9 mouse cellular contexts compared by ENCODE assay signal in the genomic region with DNA sequence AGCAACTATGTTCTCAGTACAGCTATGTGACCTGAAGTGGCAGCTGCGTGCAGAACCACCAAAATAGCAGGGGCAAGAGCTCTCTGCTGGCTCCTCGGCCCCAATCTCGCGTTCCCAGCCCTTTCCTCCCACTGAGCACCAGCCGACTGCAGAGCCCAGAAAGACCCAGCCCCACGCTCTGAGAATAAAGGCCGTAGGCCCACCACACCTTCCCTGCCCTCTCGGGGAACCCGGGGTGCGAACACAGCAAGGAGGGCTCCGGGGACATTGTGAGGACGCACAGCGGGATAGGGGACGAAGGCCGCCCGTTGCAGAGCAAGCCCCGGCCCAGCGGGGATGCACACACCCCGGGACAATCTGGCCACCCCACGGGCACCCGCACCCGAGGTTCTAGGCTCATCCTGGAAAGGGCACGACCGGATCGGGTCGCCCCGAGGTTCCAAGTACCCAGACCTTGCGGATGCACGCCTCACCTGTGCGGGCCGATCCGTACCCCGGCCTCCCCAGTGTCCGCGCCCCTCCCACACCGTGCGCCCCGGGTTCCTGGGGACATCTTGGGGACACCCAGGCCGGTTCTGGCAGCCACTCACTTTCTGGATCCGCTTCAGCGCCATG. TPM values are rescaled to one million over a fixed set of nuclear protein-coding genes. Genes with fewer than 3 reads are reported as not detected.
DNase-seq lines count a peak whose midpoint lies in the region; ATAC-seq lines count a peak whose summit lies in the region.
"Had no signal": no experiment of that assay in that cellular context is flagged by ENCODE, and none has a peak within 500 bp of the region (broad histone marks: within the 10 kb centered on the region; RNA-seq: fewer than 3 reads in every experiment).

No protein-coding gene starts in this region.

- peak; percentile 88 for ATAC-seq in intestine, embryonic 15.5 days
- peak; percentile 83 for ATAC-seq in midbrain, embryonic 11.5 days (ENCODE audit: low FRiP score)
- no peak for ATAC-seq in erythroid progenitor cell, adult 5-6 weeks (replicated peaks; ENCODE audit: low FRiP score, poor library complexity, severe bottlenecking)

- H3K4me3 ChIP-seq in intestine, embryonic 15.5 days (replicated peaks), result peak overlapping the region; percentile 96
- peak overlapping the region; percentile 86 for H3K4me3 ChIP-seq in midbrain, embryonic 11.5 days (ENCODE audit: low read depth, low read length)

- no peaks in the 10 kb centered on the region for H3K36me3 ChIP-seq in intestine, embryonic 15.5 days
- no peaks in the 10 kb centered on the region for H3K36me3 ChIP-seq in midbrain, embryonic 11.5 days (ENCODE audit: control insufficient read depth, insufficient read depth, low read length)
- H3K36me3 ChIP-seq: G1E had no signal

- WGBS in intestine, embryonic 15.5 days, result under 1% methylated on average over 41 of the region's 41 CpGs
- WGBS in midbrain, embryonic 11.5 days, result under 1% methylated on average over 41 of the region's 41 CpGs

- no peaks in the 10 kb centered on the region for H3K9me3 ChIP-seq in intestine, embryonic 15.5 days
- no peaks in the 10 kb centered on the region for H3K9me3 ChIP-seq in midbrain, embryonic 11.5 days (ENCODE audit: control insufficient read depth, low read length)

- H3K27ac ChIP-seq in intestine, embryonic 15.5 days, result peak overlapping the region; percentile 73
- H3K27ac ChIP-seq in midbrain, embryonic 11.5 days (ENCODE audit: low read depth, low read length), result peak overlapping the region; percentile 57

- peak overlapping the region; percentile 86 for H3K4me2 ChIP-seq in intestine, embryonic 15.5 days (replicated peaks)
- peak overlapping the region; percentile 50 for H3K4me2 ChIP-seq in midbrain, embryonic 11.5 days

- no peaks in the 10 kb centered on the region for H3K27me3 ChIP-seq in intestine, embryonic 15.5 days (replicated peaks)
- no peaks in the 10 kb centered on the region for H3K27me3 ChIP-seq in midbrain, embryonic 11.5 days (ENCODE audit: control insufficient read depth, insufficient read depth, low read length)

- peak; percentile 56 for DNase-seq in cerebellum, adult 9-10 months
- DNase-seq in cerebellum, adult 18-20 months, result no peak
- peak; percentile 24 for DNase-seq in urinary bladder, postnatal 14 days (ENCODE audit: low spot score)
- DNase-seq in urinary bladder, adult 18-20 months (ENCODE audit: low spot score in 2 of 2), result no peak
- peak; percentile 46 to 66 for DNase-seq in gastrocnemius, adult 8-10 months (ENCODE audit: low spot score in 2 of 2)
- no peak for DNase-seq in midbrain, embryonic 11.5 days (ENCODE audit: low spot score, missing footprints)

- H3K9ac ChIP-seq in intestine, embryonic 15.5 days, result peak overlapping the region; percentile 94
- H3K9ac ChIP-seq in midbrain, embryonic 11.5 days (ENCODE audit: low read length), result peak overlapping the region; percentile 96

- peaks cover 10% of the 10 kb centered on the region; the same call in 1 of the 2 replicates for H3K4me1 ChIP-seq in intestine, embryonic 15.5 days (replicated peaks)
- peaks cover 14% of the 10 kb centered on the region; the same call in 1 of the 2 replicates for H3K4me1 ChIP-seq in midbrain, embryonic 11.5 days (ENCODE audit: control insufficient read depth, insufficient read depth, low read length)

RNA-seq across cellular contexts. Expression of gene Ube2d1, which starts 0.4 kb away (rescaled TPM):
- total RNA-seq in gastrocnemius, adult 8-10 months (2022), result 100 to 1,000 TPM; 190 to 250 (median 197) TPM
- 48.5 and 57.7 TPM in 2 replicates for polyA plus RNA-seq in intestine, embryonic 15.5 days (2015; fragmentation: Nextera tagmentation; extraction: Ambion mirVana)
- 176 and 184 TPM in 2 replicates for polyA plus RNA-seq in midbrain, embryonic 11.5 days (2014; fragmentation: Nextera tagmentation; extraction: Ambion mirVana)
- 19.3 and 24.5 TPM in 2 replicates for total RNA-seq in erythroid progenitor cell, adult 5-6 weeks (2015; ENCODE audit: low replicate concordance)
- total RNA-seq in erythroid progenitor cell, adult 5-6 weeks (2017; ENCODE audit: low replicate concordance), result 0.83 and 4.2 TPM in 2 replicates
- polyA plus RNA-seq: G1E had no signal

RNA-seq across cellular contexts. Expression of gene Tfam, which starts 46.5 kb away (rescaled TPM):
- 10 to 100 TPM; 46.6 to 55.8 (median 49.7) TPM for total RNA-seq in gastrocnemius, adult 8-10 months (2022)
- polyA plus RNA-seq in intestine, embryonic 15.5 days (2015; fragmentation: Nextera tagmentation; extraction: Ambion mirVana), result 89.1 and 93.6 TPM in 2 replicates
- polyA plus RNA-seq in midbrain, embryonic 11.5 days (2014; fragmentation: Nextera tagmentation; extraction: Ambion mirVana), result 101 and 111 TPM in 2 replicates
- 14.8 and 17.6 TPM in 2 replicates for total RNA-seq in erythroid progenitor cell, adult 5-6 weeks (2015; ENCODE audit: low replicate concordance)
- total RNA-seq in erythroid progenitor cell, adult 5-6 weeks (2017; ENCODE audit: low replicate concordance), result 17.2 and 26.0 TPM in 2 replicates

Comparison
In these comparisons a context has a peak if more than half of its experiments do, and no peak if none do; other contexts are left out.
1. DNase-seq: peak in cerebellum, adult 9-10 months (single experiment), urinary bladder, postnatal 14 days (single experiment) and gastrocnemius, adult 8-10 months (2 of 2); none in cerebellum, adult 18-20 months (0 of 2), urinary bladder, adult 18-20 months (0 of 2) and midbrain, embryonic 11.5 days (single experiment).
2. RNA of gene Ube2d1, which starts 0.4 kb away (total RNA-seq): 190 to 250 TPM in gastrocnemius, adult 8-10 months; 0.83 to 24.5 TPM in erythroid progenitor cell, adult 5-6 weeks; every median in the first group is over 4 times any median in the second.